Mouse (Mus musculus): Measurements from ENCODE around the gene Wdr64.

DNA sequence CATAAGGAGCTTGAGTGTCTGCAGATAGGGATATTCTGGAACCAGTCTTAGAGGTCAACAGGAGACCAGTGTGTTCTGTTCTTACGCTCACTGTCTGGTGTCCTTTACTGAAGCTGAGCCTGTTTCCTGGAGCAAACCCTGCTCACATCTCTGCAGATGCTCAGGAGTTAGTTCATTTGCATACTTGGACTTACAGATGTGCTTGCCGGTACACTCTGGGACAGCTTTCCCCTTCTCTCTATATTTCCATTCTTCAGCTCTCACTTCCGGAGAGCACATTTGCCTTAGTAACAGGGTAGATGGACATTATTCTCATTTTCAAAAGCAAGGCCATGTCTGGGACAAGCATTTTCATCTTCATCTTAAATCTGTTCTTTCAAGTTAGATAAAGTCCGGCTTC lies 49.8 kb upstream of the Wdr64 start:
- TF ChIP-seq CTCF (IDR thresholded peaks at IDR 0.05) (no peak), EP300 (IDR thresholded peaks at IDR 0.05; ENCODE audit: insufficient read depth, low read depth, low read length) (no peak), POLR2A (IDR thresholded peaks at IDR 0.05; ENCODE audit: insufficient read depth, low read depth, low read length) (no peak)

Measured in heart, adult 2 months (tissue).